Mouse (Mus musculus): ENCODE results near the gene Snai1. TPM values are rescaled to one million over a fixed set of nuclear protein-coding genes. Genes with fewer than 3 reads are reported as not detected.

The Snai1 gene
- polyA plus RNA-seq, 1 experiment from 2014 or later, result 4.4 TPM

DNA sequence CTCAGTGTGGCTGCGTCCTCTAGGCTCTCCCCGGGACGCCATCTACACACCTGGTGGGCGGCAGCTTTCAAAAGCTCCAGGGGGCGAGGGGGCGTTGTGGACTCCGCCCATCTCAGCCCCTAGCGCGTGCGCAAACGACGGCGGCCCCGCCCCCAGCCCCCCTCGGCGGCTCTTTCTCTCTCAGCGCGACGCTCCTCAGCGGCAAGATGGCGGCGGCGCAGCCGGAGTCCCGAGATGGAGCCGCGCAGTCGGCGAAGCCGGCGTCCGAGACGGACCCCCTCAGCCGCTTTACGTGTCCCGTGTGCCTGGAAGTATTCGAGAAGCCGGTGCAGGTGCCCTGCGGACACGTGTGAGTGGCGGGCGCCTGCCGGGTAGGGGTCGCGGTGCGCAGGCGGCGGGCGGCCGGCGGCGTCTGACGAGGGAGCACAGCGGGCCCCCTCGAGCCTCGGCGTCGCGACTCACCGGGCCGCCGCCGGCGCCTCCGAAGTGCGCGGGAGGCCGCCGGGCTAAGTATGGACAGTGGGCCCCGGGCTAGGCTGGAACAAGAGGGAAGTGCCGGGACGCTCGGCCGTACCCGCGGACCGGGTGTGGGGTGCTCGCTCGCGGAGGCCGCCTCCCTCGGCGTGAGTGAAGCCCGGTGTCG is 34.6 kb upstream of the Snai1 start:
- H3K4me1 ChIP-seq (replicated peaks; ENCODE audit: control insufficient read depth, insufficient read depth, low read length), result peaks cover 26% of the 10 kb centered on the region
- peak overlapping the region; percentile 90 for H3K27ac ChIP-seq (ENCODE audit: low read length)
- no peaks in the 10 kb centered on the region for H3K36me3 ChIP-seq (ENCODE audit: control insufficient read depth, insufficient read depth)
- H3K9ac ChIP-seq (replicated peaks; ENCODE audit: low read depth, low read length), result peak overlapping the region; percentile 97
- WGBS, result under 1% methylated on average over 85 of the region's 85 CpGs
- H3K4me2 ChIP-seq (ENCODE audit: low read length), result peak overlapping the region; percentile 73
- peak; percentile 94 for ATAC-seq
- H3K27me3 ChIP-seq (replicated peaks; ENCODE audit: control insufficient read depth, insufficient read depth, low read length), result no peaks in the 10 kb centered on the region
- no peaks in the 10 kb centered on the region for H3K9me3 ChIP-seq (ENCODE audit: control insufficient read depth, low read length)
- H3K4me3 ChIP-seq (replicated peaks; ENCODE audit: low read length), result peak overlapping the region; percentile 97

GRCm38 (mm10) chr2:167503896-167504349 is 34.1 kb upstream of the Snai1 start:
- Histone ChIP-seq H3K4me3 (replicated peaks; ENCODE audit: low read length) (peak overlapping the region; percentile 97), H3K9ac (replicated peaks; ENCODE audit: low read depth, low read length) (peak overlapping the region; percentile 97), H3K9me3 (ENCODE audit: control insufficient read depth, low read length) (no peaks in the 10 kb centered on the region), H3K4me1 (replicated peaks; ENCODE audit: control insufficient read depth, insufficient read depth, low read length) (peaks cover 26% of the 10 kb centered on the region), H3K4me2 (ENCODE audit: low read length) (peak overlapping the region; percentile 73), H3K27ac (ENCODE audit: low read length) (peak overlapping the region; percentile 90), H3K36me3 (ENCODE audit: control insufficient read depth, insufficient read depth) (no peaks in the 10 kb centered on the region; the same call in 1 of the 2 replicates), H3K27me3 (replicated peaks; ENCODE audit: control insufficient read depth, insufficient read depth, low read length) (no peaks in the 10 kb centered on the region)
- under 1% methylated on average over 32 of the region's 32 CpGs for WGBS
- peak; percentile 32 for ATAC-seq

- WGBS, result 87% methylated on average over 3 of the region's 3 CpGs
Measured at GRCm38 (mm10) chr2:167505127-167505526, 32.9 kb upstream of the Snai1 start.

GRCm38 (mm10) chr2:167506546-167507260 is 31.3 kb upstream of the Snai1 start:
- Histone ChIP-seq H3K4me3 (replicated peaks; ENCODE audit: low read length) (no peak overlapping the region), H3K36me3 (ENCODE audit: control insufficient read depth, insufficient read depth) (peaks cover 8% of the 10 kb centered on the region; the same call in 1 of the 2 replicates), H3K27me3 (replicated peaks; ENCODE audit: control insufficient read depth, insufficient read depth, low read length) (no peaks in the 10 kb centered on the region), H3K9me3 (ENCODE audit: control insufficient read depth, low read length) (no peaks in the 10 kb centered on the region), H3K9ac (replicated peaks; ENCODE audit: low read depth, low read length) (no peak overlapping the region), H3K4me2 (ENCODE audit: low read length) (no peak overlapping the region), H3K27ac (ENCODE audit: low read length) (no peak overlapping the region), H3K4me1 (replicated peaks; ENCODE audit: control insufficient read depth, insufficient read depth, low read length) (peaks cover 26% of the 10 kb centered on the region)
- 93% methylated on average over 10 of the region's 10 CpGs for WGBS
- no peak for ATAC-seq

More at GRCm38 (mm10) chr2:167505127-167505526, 32.9 kb upstream of the Snai1 start:
- Histone ChIP-seq H3K9ac (replicated peaks; ENCODE audit: low read depth, low read length) (no peak overlapping the region), H3K27me3 (replicated peaks; ENCODE audit: control insufficient read depth, insufficient read depth, low read length) (no peaks in the 10 kb centered on the region), H3K9me3 (ENCODE audit: control insufficient read depth, low read length) (no peaks in the 10 kb centered on the region), H3K4me1 (replicated peaks; ENCODE audit: control insufficient read depth, insufficient read depth, low read length) (peaks cover 26% of the 10 kb centered on the region), H3K36me3 (ENCODE audit: control insufficient read depth, insufficient read depth) (no peaks in the 10 kb centered on the region; the same call in 1 of the 2 replicates), H3K4me2 (ENCODE audit: low read length) (peak overlapping the region; percentile 73; the same call in 1 of the 2 replicates), H3K27ac (ENCODE audit: low read length) (no peak overlapping the region), H3K4me3 (replicated peaks; ENCODE audit: low read length) (no peak overlapping the region)
- no peak for ATAC-seq

DNA sequence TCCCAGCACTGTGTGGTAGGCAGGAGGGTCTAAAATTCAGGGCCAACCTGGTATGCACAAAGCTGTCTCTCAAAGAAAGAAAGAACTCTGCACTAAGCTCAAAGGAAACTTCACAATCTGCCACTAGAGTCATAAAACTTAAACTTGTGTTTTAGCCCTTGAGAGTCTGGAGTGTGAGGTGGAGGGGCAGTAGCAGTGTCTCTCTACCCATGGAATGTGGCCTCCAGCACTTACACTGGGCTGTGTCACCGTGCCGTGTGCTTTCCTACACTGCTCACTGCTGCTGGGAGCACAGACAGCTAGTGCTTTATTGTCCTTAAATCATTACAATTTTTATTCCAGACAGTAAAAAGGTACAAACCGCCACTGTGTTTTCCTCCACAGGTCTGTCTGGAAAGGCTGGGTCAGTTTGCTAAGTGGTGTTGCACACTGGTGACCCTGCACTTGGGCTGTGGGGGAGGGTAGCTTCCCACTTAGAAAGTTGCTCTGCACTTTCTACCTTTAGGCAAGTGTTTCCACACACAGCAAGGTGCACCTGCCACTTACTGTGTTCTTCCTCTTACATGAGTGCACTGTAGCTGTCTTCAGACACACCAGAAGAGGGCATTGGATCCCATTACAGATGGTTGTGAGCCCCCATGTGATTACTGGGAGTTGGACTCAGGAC is 30.1 kb upstream of the Snai1 start:
- Histone ChIP-seq H3K36me3 (ENCODE audit: control insufficient read depth, insufficient read depth) (peaks cover 19% of the 10 kb centered on the region), H3K4me2 (ENCODE audit: low read length) (no peak overlapping the region), H3K9me3 (ENCODE audit: control insufficient read depth, low read length) (no peaks in the 10 kb centered on the region), H3K4me3 (replicated peaks; ENCODE audit: low read length) (no peak overlapping the region), H3K27me3 (replicated peaks; ENCODE audit: control insufficient read depth, insufficient read depth, low read length) (no peaks in the 10 kb centered on the region), H3K4me1 (replicated peaks; ENCODE audit: control insufficient read depth, insufficient read depth, low read length) (peaks cover 26% of the 10 kb centered on the region), H3K9ac (replicated peaks; ENCODE audit: low read depth, low read length) (no peak overlapping the region), H3K27ac (ENCODE audit: low read length) (no peak overlapping the region)
- 95% methylated on average over 3 of the region's 3 CpGs for whole genome bisulfite sequencing
- ATAC-seq, result no peak

GRCm38 (mm10) chr2:167508569-167508968 is 29.4 kb upstream of the Snai1 start:
- 91% methylated on average over 4 of the region's 4 CpGs for WGBS
- Histone ChIP-seq H3K27ac (ENCODE audit: low read length) (no peak overlapping the region), H3K9ac (replicated peaks; ENCODE audit: low read depth, low read length) (no peak overlapping the region), H3K27me3 (replicated peaks; ENCODE audit: control insufficient read depth, insufficient read depth, low read length) (no peaks in the 10 kb centered on the region), H3K9me3 (ENCODE audit: control insufficient read depth, low read length) (no peaks in the 10 kb centered on the region), H3K4me3 (replicated peaks; ENCODE audit: low read length) (no peak overlapping the region), H3K4me1 (replicated peaks; ENCODE audit: control insufficient read depth, insufficient read depth, low read length) (peaks cover 26% of the 10 kb centered on the region), H3K4me2 (ENCODE audit: low read length) (no peak overlapping the region), H3K36me3 (ENCODE audit: control insufficient read depth, insufficient read depth) (peaks cover 22% of the 10 kb centered on the region)
- no peak for ATAC-seq

- H3K27ac ChIP-seq (ENCODE audit: low read length), result no peak overlapping the region
Measured at GRCm38 (mm10) chr2:167510485-167510884, 27.5 kb upstream of the Snai1 start.

DNA sequence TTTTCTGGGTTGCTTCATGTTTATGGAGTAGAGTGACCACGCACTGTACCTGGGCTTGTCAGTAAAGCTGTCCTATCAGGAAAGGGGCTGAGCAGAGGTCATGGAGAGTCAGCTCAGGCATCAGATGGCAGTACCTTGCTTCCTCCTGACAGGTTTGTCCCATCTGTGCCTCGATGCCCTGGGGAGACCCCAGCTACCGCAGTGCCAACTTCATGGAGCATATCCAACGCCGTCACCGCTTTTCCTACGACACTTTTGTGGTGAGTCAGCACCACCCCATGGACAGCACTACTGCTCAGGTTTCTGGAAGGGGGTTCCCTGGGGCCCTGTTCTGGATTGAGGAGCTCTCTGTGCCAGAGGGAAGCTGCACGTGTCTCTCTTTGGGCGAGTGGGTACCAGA is 25.6 kb upstream of the Snai1 start:
- H3K27me3 ChIP-seq (replicated peaks; ENCODE audit: control insufficient read depth, insufficient read depth, low read length), result no peaks in the 10 kb centered on the region

More at GRCm38 (mm10) chr2:167510485-167510884, 27.5 kb upstream of the Snai1 start:
- Histone ChIP-seq H3K4me1 (replicated peaks; ENCODE audit: control insufficient read depth, insufficient read depth, low read length) (peaks cover 12% of the 10 kb centered on the region), H3K4me3 (replicated peaks; ENCODE audit: low read length) (no peak overlapping the region), H3K9ac (replicated peaks; ENCODE audit: low read depth, low read length) (no peak overlapping the region), H3K36me3 (ENCODE audit: control insufficient read depth, insufficient read depth) (peaks cover 39% of the 10 kb centered on the region), H3K4me2 (ENCODE audit: low read length) (no peak overlapping the region), H3K9me3 (ENCODE audit: control insufficient read depth, low read length) (no peaks in the 10 kb centered on the region), H3K27me3 (replicated peaks; ENCODE audit: control insufficient read depth, insufficient read depth, low read length) (no peaks in the 10 kb centered on the region)
- WGBS, result 85% methylated on average over 3 of the region's 3 CpGs
- ATAC-seq, result no peak

GRCm38 (mm10) chr2:167512970-167513369 is 25.0 kb upstream of the Snai1 start:
- H3K27ac ChIP-seq (ENCODE audit: low read length), result no peak overlapping the region
- no peak overlapping the region for H3K9ac ChIP-seq (replicated peaks; ENCODE audit: low read depth, low read length)
- peaks cover 52% of the 10 kb centered on the region for H3K36me3 ChIP-seq (ENCODE audit: control insufficient read depth, insufficient read depth)
- no peaks in the 10 kb centered on the region for H3K9me3 ChIP-seq (ENCODE audit: control insufficient read depth, low read length)
- no peak overlapping the region for H3K4me2 ChIP-seq (ENCODE audit: low read length)
- no peak for ATAC-seq
- H3K4me3 ChIP-seq (replicated peaks; ENCODE audit: low read length), result no peak overlapping the region
- WGBS, result 90% methylated on average over 5 of the region's 5 CpGs
- H3K27me3 ChIP-seq (replicated peaks; ENCODE audit: control insufficient read depth, insufficient read depth, low read length), result no peaks in the 10 kb centered on the region
- no peaks in the 10 kb centered on the region for H3K4me1 ChIP-seq (replicated peaks; ENCODE audit: control insufficient read depth, insufficient read depth, low read length)

More for the DNA sequence above, 25.6 kb upstream of the Snai1 start:
- H3K36me3 ChIP-seq (ENCODE audit: control insufficient read depth, insufficient read depth), result peaks cover 47% of the 10 kb centered on the region
- no peaks in the 10 kb centered on the region for H3K4me1 ChIP-seq (replicated peaks; ENCODE audit: control insufficient read depth, insufficient read depth, low read length)
- H3K4me2 ChIP-seq (ENCODE audit: low read length), result no peak overlapping the region
- no peak for ATAC-seq
- H3K9me3 ChIP-seq (ENCODE audit: control insufficient read depth, low read length), result no peaks in the 10 kb centered on the region
- H3K27ac ChIP-seq (ENCODE audit: low read length), result no peak overlapping the region
- 94% methylated on average over 9 of the region's 9 CpGs for WGBS
- H3K4me3 ChIP-seq (replicated peaks; ENCODE audit: low read length), result no peak overlapping the region
- no peak overlapping the region for H3K9ac ChIP-seq (replicated peaks; ENCODE audit: low read depth, low read length)
